Mouse (Mus musculus): ENCODE measurements around the gene Gm6588. TPM values are rescaled to one million over a fixed set of nuclear protein-coding genes. Genes with fewer than 3 reads are reported as not detected.
A peak's percentile ranks its signal among the peaks of the same experiment; 100 is the strongest.

The Gm6588 gene
- polyA plus RNA-seq, 1 experiment from 2014 or later: 0.37 TPM

DNA sequence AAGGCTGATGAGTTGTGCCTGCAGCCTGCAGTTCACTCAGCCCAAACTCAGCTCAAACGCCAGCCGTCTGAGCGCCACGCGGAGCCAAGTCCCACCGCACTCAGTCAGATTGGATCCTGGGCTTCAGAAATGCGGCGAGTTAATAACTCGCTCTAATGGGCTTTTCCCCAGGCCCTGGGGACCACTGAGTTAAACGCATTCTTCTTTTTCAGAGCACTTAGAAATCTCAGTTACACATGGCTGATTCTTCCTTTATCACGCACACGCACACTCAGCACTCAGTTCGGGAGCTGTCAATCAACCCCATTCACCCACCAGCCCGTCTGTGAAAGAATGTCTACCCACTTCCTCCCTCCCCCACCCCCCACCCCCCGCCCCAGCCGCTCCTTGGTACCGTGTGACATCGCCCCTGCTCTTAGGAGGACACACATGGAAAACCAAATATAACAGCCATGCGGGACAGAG lies 32.8 kb downstream of the Gm6588 start:
- 15% methylated on average over 19 of the region's 19 CpGs for WGBS
- Histone ChIP-seq H3K4me1 (peaks cover 54% of the 10 kb centered on the region), H3K9me3 (replicated peaks) (no peaks in the 10 kb centered on the region), H3K27ac (peak overlapping the region; percentile 72), H3K27me3 (no peaks in the 10 kb centered on the region; the same call in 1 of the 2 replicates), H3K4me3 (no peak overlapping the region), H3K36me3 (no peaks in the 10 kb centered on the region), H3K9ac (0 out of 2 replicates have a peak overlapping the region, but pooled peaks have one; percentile 29), H3K4me2 (replicated peaks) (peak overlapping the region; percentile 38)
- ATAC-seq (ENCODE audit: low FRiP score): peak; percentile 62

DNA sequence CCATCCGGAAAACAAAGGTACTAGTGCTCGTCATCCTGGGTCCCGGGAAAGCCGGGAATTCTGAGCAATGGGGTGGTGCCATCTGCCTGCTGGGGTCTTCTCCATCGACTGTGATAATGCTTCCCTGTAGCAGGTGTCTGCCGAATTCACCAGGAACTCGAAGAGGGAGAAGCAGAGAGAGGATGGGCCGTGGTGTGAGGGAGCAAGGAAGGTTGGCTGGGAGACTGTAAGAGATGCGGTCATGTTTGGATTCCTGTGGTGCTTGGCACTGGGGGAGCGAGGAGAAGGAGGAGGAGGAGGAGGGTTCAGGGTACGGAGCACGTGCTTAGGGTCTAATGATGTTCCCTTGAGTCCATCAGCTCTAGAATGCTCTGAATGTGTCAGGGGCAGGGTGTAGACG lies 33.3 kb downstream of the Gm6588 start:
- peak overlapping the region; percentile 38 for H3K4me2 ChIP-seq (replicated peaks)
- WGBS: 38% methylated on average over 13 of the region's 13 CpGs
- peaks cover 51% of the 10 kb centered on the region for H3K4me1 ChIP-seq
- H3K9ac ChIP-seq: 0 out of 2 replicates have a peak overlapping the region, but pooled peaks have one; percentile 29
- H3K9me3 ChIP-seq (replicated peaks): no peaks in the 10 kb centered on the region
- H3K27me3 ChIP-seq: no peaks in the 10 kb centered on the region; the same call in 1 of the 2 replicates
- 0 out of 2 replicates have a peak, but pooled peaks have one; percentile 6 for ATAC-seq (ENCODE audit: low FRiP score)
- H3K36me3 ChIP-seq: no peaks in the 10 kb centered on the region
- H3K27ac ChIP-seq: peak overlapping the region; percentile 72
- H3K4me3 ChIP-seq: no peak overlapping the region

DNA sequence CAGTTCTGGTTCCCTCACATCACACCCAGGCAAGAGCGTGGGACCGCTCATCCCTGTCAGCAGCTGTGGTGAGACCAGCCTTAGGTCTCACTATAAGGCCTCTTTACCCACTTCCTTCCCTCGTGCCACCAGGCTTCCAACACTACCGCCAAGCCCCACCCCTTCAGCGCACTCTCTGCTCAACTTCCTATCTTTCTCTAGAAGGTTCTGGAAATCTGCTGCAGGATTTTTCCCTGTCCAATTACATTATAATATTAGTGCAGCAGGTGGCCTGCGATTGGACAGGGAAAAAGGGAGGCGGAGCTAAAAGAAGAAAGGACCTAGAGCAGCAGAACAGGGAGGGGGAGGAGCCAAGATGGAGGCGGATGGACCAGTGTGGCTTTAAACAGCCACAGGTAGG lies 33.8 kb downstream of the Gm6588 start:
- Histone ChIP-seq H3K27me3 (no peaks in the 10 kb centered on the region; the same call in 1 of the 2 replicates), H3K4me3 (no peak overlapping the region), H3K27ac (peak overlapping the region; percentile 72), H3K36me3 (no peaks in the 10 kb centered on the region), H3K9me3 (replicated peaks) (no peaks in the 10 kb centered on the region), H3K9ac (no peak overlapping the region), H3K4me1 (peaks cover 46% of the 10 kb centered on the region), H3K4me2 (replicated peaks) (no peak overlapping the region)
- ATAC-seq (ENCODE audit: low FRiP score): no peak
- WGBS: 82% methylated on average over 8 of the region's 8 CpGs

DNA sequence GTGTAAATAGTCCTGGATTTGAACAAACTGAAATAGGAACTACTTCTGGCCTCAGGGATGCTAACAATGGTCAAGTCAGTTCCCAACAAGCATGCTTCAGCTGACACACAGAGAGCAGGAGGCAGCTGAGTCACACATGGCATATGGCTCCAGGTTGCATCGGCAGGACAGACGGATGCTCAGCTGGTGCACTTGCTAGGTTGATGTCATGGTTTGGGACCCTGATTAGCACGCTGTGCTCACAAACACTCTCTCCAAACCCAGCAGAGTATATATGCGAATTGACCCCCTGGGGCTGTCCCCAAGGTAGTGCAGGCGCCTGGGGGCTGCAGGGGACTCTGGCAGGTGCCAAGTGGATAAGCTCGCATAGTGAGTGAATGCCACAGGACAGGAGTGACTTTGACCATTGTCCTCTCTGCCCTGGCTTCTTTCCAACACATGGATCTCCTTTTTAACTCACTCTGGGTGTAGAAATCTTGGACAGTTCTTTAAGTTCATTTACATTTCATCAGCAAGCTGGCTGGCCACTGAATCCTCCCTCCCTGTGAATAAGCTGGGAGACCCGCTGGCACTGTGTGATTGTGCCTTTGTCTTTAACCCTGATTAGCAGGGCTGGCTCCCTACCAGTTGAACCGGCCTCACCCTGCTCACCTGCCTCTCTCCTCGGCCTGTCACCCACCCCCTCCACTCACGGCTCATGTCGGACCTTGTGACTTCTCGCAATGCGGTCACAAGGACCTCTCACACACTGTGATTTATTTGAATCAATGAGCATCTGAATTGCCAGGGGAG lies 35.9 kb downstream of the Gm6588 start:
- H3K27me3 ChIP-seq: no peaks in the 10 kb centered on the region; the same call in 1 of the 2 replicates
- peak overlapping the region; percentile 28; the same call in 1 of the 2 replicates for H3K9ac ChIP-seq
- WGBS: 18% methylated on average over 13 of the region's 13 CpGs
- peak; percentile 46 for ATAC-seq (ENCODE audit: low FRiP score)
- H3K36me3 ChIP-seq: no peaks in the 10 kb centered on the region
- peak overlapping the region; percentile 0 for H3K27ac ChIP-seq
- H3K4me2 ChIP-seq (replicated peaks): peak overlapping the region; percentile 11; the same call in 1 of the 2 replicates
- H3K4me1 ChIP-seq: peaks cover 37% of the 10 kb centered on the region
- no peak overlapping the region for H3K4me3 ChIP-seq
- H3K9me3 ChIP-seq (replicated peaks): no peaks in the 10 kb centered on the region

DNA sequence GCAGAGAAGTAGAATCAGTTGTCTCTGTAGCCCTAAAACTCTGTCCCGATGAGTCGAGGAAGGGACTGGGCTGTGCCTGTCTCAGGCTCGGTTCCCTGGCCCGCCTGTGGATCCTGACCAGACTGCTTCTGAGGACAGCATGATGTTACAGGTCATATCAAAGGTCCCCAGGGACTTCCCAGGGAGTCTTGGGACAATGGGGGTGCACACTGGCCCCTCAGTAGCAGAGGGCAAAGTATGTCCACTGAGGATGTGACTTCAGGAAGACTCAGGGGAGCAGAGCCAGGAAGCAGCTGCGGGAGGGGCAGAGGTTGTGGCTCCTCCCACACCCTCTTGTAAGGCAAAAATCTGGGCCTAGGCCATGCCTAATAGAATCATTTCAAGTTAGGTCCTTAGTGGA lies 37.2 kb downstream of the Gm6588 start:
- Histone ChIP-seq H3K4me1 (peaks cover 32% of the 10 kb centered on the region), H3K36me3 (no peaks in the 10 kb centered on the region), H3K27me3 (no peaks in the 10 kb centered on the region; the same call in 1 of the 2 replicates), H3K27ac (no peak overlapping the region), H3K4me3 (no peak overlapping the region), H3K9me3 (replicated peaks) (no peaks in the 10 kb centered on the region), H3K9ac (no peak overlapping the region), H3K4me2 (replicated peaks) (no peak overlapping the region)
- ATAC-seq (ENCODE audit: low FRiP score): no peak
- WGBS: 68% methylated on average over 5 of the region's 5 CpGs

DNA sequence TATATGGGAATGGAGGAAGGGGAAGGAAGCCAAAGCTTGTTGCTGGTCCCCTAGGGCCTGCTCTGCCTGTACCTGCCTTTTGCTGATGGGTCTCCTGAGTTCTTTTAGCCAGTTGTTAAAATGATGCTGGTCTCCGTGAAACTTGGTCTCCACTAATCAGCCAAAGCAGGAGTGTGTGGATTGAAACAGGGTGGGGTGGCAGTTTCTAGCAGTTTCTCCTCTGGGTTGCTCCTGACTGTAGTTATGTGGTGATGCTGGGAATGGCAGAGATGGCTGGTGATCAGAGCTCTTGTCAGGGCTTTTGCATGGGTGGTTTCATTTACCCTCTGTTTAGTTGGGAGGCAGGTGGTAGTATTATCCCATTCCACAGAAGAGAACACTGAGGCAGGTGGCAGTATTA lies 38.3 kb downstream of the Gm6588 start:
- H3K9me3 ChIP-seq (replicated peaks): no peaks in the 10 kb centered on the region
- no peak overlapping the region for H3K4me3 ChIP-seq
- no peak for ATAC-seq (ENCODE audit: low FRiP score)
- 83% methylated on average over 1 of the region's 1 CpGs for WGBS
- no peaks in the 10 kb centered on the region for H3K36me3 ChIP-seq
- H3K4me2 ChIP-seq (replicated peaks): no peak overlapping the region
- no peak overlapping the region for H3K27ac ChIP-seq
- H3K4me1 ChIP-seq: peaks cover 21% of the 10 kb centered on the region
- no peak overlapping the region for H3K9ac ChIP-seq
- no peaks in the 10 kb centered on the region; the same call in 1 of the 2 replicates for H3K27me3 ChIP-seq

DNA sequence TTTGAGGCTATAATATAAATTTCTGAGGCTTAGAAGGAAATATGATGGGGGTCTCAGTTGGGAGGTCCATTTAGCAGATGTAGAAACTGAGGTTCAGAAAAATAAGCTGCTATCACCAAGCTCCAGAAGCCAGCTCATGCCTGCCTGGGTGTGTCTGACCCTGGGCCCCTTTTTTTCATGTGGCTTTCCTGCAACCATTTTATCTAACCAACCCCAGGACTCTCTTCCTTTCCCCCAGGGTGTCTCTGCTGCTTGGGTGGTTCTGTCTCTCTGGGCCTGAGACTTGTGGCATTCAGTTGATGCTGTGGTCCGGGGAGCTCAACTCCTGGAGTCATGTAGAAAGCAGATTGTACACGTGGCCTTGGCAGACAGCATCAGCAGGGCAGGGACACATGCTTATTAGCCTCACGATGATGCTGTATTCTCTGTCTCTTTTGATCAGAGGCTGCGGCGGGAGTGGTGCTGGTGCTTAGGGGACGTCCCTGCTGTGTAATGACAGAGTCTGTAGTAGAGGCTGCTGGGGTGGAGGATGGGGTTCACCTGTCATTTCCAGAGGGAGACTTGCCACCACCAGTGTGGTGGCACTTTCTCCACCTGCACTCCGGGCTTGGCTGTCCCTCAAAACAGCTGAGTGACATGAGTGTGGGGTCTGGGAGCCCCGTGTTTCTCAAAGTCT lies 39.0 kb downstream of the Gm6588 start:
- Histone ChIP-seq H3K4me1 (peaks cover 18% of the 10 kb centered on the region), H3K4me3 (no peak overlapping the region), H3K9ac (no peak overlapping the region), H3K36me3 (no peaks in the 10 kb centered on the region), H3K9me3 (replicated peaks) (no peaks in the 10 kb centered on the region), H3K27ac (no peak overlapping the region), H3K4me2 (replicated peaks) (no peak overlapping the region), H3K27me3 (no peaks in the 10 kb centered on the region; the same call in 1 of the 2 replicates)
- ATAC-seq (ENCODE audit: low FRiP score): no peak
- WGBS: 59% methylated on average over 8 of the region's 8 CpGs

DNA sequence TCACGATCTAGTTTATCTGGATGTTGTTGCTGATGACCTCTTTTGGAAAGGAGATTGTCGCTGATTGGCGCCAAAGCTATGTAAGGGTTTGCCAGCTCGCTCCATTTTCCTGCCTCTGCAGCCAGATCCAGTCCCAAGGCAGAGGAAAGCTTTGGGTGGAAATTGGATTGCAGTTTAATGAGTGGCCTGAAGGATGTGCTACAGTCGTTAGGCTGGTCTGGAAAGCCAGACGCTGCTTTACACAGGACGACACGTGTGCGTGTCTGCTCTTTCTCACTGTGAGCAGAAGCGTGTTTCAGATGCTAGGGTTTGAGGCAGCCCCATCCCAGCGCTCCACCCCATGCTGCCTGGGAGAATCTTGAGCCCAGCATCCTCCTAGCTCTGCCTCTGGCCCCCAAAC lies 42.3 kb downstream of the Gm6588 start:
- Histone ChIP-seq H3K27ac (no peak overlapping the region), H3K9me3 (replicated peaks) (no peaks in the 10 kb centered on the region), H3K9ac (no peak overlapping the region), H3K27me3 (no peaks in the 10 kb centered on the region), H3K4me2 (replicated peaks) (no peak overlapping the region), H3K36me3 (no peaks in the 10 kb centered on the region), H3K4me1 (peaks cover 7% of the 10 kb centered on the region), H3K4me3 (no peak overlapping the region)
- no peak for ATAC-seq (ENCODE audit: low FRiP score)
- WGBS: 58% methylated on average over 11 of the region's 11 CpGs

DNA sequence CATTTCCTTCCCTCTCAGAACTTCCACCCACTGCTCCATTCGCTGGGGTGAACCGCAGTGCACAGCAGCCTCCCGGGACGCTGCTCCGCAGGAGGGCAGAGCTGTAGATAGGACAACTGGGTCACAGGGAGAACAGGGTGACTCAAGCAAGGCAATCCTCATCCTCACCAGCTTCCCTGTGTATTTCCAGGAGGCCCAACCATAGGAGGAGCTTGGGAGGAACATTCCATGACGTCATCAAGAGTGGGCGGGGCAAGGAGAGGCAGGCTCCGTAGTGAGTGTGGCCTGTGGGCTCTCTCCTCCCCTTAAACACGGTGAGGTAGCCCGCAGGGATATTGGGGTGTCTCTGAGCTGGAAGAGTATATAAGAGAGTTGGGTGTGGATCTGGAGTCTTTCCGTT lies 44.3 kb downstream of the Gm6588 start:
- no peaks in the 10 kb centered on the region for H3K36me3 ChIP-seq
- no peak overlapping the region for H3K9ac ChIP-seq
- no peak overlapping the region for H3K27ac ChIP-seq
- no peaks in the 10 kb centered on the region for H3K9me3 ChIP-seq (replicated peaks)
- H3K27me3 ChIP-seq: no peaks in the 10 kb centered on the region
- H3K4me2 ChIP-seq (replicated peaks): no peak overlapping the region
- H3K4me1 ChIP-seq: peaks cover 7% of the 10 kb centered on the region
- no peak for ATAC-seq (ENCODE audit: low FRiP score)
- H3K4me3 ChIP-seq: no peak overlapping the region
- 37% methylated on average over 11 of the region's 11 CpGs for WGBS

DNA sequence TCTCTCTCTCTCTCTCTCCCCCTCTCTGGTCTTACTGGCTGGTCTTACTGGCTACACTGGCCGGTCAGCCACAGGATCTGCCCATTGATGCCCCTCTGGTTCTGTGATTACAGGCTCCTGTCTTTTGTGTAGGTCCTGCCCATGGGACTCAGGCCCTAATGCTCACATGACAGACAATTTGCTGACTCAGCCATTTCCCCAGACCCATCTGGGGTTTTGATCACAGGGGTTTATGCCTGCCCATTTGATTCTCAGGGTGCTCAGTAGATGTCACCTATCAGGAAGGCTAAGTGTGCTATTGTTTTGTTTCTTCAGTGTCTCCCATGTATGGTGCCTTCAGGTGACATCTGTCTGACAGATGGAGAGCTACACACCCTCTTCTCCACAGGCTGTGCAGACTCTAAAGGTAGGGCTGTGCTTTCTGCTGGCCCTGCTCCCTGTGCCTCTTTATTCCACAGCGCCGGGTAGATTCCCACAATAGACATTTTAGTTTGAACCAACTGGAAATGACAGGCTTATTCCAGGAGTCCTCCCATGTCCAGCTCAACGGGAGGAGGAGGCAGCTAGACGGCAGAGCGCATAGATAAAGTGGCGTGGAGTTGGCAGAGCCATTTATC lies 47.6 kb downstream of the Gm6588 start:
- no peaks in the 10 kb centered on the region for H3K36me3 ChIP-seq
- peaks cover 32% of the 10 kb centered on the region for H3K4me1 ChIP-seq
- no peak overlapping the region for H3K27ac ChIP-seq
- WGBS: 83% methylated on average over 7 of the region's 7 CpGs
- no peak overlapping the region for H3K4me3 ChIP-seq
- H3K9me3 ChIP-seq (replicated peaks): no peaks in the 10 kb centered on the region
- H3K27me3 ChIP-seq: no peaks in the 10 kb centered on the region
- H3K4me2 ChIP-seq (replicated peaks): no peak overlapping the region
- no peak overlapping the region for H3K9ac ChIP-seq
- ATAC-seq (ENCODE audit: low FRiP score): no peak

DNA sequence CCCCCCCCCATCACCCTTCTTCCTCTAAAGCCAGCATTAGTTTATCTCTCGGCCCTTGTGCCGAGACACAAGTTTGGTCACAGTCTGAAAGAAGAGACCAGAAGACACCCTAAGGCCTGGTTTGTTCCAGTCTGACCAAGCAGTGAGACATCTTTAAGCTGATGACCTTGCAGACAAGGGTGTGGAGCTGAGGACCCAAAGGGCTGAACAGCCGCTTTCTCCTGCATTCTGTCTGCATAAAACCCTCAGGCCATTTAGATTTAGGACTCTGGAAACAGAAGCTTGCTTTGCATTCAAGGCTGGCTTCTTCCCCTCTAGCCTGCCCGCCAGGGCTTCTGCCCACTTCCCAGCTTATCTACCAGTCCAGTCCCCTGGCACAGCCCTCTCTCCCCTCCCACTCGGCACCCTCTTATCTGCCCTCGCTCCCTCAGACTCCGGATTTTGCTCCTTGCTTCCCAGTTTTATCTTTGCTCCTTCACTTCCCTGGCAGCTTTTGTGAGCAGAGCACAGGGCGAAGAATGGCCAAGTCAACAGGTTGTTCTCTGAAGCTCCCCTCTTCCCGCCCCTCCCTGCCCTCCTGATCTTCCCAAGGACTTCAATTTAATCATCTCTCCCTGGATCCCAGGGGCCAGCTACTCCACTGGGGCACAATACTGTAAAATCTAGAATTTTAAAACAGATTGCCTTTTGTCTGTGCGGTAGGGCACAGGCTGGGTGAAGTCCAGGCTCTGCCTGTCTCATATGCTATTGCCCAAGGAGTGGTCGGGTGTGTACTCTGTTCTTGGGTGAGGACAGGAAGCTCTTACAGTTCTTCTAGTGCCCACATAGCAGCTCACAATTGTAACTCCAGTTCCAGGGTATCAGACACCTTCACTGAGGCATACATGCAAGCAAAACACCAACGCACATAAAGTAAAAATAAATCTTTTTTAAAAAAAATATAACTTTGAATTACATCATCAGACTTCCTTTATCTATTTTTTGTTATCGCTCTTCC lies 50.0 kb downstream of the Gm6588 start:
- Histone ChIP-seq H3K27me3 (no peaks in the 10 kb centered on the region), H3K4me3 (no peak overlapping the region), H3K27ac (no peak overlapping the region), H3K4me1 (peaks cover 26% of the 10 kb centered on the region), H3K9me3 (replicated peaks) (no peaks in the 10 kb centered on the region), H3K4me2 (replicated peaks) (no peak overlapping the region), H3K36me3 (no peaks in the 10 kb centered on the region), H3K9ac (no peak overlapping the region)
- 82% methylated on average over 13 of the region's 13 CpGs for WGBS
- no peak for ATAC-seq (ENCODE audit: low FRiP score)

All from hindbrain, embryonic 12.5 days (tissue).